Mouse (Mus musculus) MEL-GATA-1-ER (cell line): ENCODE data around the gene Mtg2.
A peak's percentile ranks its signal among the peaks of the same experiment; 100 is the strongest.

Source experiments
- DNase-seq: peaks from one replicate; pipeline ENCODE4 v3.0.0-alpha.2; 2012; ENCODE audit warnings: low read depth; ENCODE audit errors: extremely low read depth

The Mtg2 gene

DNA sequence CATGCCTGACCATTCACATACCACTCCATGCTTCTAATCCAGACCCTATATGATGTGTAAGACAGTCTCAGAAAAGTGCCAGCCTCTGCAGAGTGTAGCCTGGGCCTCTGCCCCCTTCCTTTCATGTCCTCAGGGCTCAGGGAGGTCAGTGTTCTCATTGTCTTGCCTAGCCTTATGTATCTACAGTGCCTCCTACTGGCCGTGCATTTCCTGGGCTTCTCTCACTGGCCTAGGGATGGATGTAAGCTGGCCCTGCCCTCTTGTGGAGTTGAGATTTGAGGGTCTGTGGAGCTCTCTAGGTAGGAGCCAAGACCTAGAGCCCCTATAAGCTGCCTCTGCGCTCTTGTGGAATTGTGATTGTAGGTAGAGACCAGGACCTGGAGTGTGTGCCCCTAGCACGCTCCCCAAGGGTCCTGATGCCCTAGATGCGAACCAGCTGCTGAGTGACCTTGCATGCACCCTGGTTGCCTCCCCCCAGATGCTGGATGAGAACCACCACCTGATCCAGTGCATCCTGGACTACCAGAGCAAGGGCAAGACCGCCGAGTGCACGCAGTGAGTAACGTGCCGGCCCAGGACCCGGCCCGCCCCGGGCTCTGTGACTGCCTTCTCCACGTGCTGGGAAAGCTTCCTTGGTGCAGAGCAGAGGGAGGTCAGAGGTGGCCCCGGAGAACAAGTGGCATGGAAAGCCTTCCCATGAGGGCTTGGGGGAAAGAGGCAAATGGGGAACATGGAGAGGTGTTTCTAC, 18.2 kb upstream of the Mtg2 start:
- DNase-seq: no peak

DNA sequence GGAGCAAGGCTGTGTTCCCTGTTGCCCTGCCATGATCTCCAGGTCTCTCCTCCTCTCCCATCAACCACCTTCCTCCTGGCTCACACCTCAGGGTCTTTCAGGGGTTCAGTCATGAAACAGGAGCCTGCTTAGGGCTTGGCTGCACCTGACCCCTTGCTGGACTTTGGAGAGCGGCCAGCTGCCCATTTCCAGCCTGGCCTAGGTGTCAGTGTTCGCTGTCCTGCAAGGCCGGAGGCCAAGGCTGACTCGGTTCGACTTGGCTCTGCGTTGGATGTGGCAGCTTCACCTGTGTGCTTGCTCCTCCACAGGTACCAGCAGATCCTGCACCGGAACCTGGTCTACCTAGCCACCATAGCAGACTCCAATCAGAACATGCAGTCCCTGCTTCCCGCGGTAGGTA, 17.4 kb upstream of the Mtg2 start:
- no peak for DNase-seq

DNA sequence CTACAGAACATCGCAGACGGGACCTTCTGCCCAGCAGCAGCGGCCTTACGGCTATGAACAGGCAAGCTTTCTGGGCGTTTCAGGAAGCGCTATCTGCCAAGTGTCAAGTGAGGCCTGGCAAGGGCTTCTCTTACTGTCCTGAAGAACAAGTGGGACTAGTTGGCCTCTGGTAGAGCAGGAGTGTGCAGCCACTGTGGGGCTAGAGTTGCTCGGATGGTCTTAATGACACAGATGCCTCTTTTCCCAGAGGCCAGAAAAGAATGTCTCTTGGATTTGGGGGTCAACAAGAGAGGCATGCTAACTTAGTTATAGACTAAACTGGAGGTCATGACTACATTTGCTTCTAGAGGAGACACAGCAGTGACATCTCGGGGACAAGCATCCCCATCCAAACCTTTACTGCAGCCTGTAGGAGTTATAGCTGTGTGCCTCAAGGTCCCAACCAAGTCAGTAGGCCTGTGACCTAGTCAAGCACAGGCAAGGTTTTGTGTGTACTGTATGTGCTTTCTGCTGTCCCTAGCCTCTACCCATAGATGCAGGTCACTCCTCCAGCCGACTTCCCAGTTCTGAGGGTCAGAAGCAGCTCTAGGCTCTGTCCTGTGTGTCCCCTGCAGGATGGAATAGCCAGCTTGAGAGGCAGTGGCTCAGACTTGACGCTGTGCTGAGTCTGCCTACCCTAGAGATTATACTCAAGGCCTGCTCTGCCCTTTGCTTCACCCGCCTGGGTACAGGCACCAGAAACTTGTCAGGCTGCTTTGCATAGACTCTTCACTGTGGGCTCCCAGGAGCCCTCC, 6.9 kb upstream of the Mtg2 start:
- no peak for DNase-seq

DNA sequence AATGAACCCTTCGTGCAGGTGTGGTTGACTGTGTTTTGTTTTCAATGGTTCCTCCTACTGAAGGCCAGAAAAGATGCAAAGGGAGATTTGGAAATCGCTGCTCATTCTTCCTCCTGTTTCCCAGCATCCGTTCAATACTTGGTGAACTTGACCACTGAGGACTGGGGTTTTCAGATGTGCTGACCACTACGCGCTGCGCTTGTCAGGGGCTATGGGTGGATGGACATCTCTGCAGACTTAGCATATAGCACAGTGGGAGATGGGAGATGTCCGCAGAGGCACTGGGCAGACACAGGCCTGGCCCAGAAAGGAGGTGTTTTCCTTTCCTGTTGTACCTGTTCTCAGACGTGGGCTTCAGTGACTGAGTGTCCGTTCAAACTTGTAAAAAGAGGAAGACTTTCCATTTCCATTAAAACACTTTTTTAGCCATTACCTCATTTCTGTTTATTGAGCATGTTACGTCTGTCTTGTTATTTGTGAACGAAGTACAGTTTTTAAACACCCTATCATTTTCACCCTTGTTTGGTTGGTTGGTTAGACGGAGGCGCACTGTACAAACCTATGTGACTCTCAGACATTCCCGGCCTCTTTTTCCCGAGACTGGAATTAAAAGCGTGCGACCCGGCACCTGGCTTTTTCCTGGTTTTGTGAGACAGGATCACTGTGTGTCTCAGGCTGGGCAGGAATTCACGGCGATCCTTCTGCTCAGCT, 463 bp upstream of the Mtg2 start:
- no peak for DNase-seq

DNA sequence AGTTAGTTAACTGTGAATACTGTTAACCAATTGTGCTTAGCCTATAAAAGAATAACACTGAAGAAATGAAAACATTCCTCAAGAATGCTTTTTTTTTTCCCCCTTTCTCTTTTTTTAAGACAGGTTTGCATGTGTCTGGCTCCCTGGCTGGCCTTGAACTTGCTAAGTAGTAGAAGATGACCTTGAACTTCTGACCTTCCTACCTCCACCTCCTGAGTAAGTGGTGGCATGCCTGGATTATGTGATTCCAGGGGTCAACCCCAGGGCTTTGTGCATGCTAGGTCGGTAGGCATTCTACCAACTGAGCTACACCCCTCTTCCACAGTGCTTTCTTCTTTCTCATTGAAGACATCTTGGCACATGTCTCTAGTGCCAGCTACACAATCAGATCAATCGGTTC, 1.3 kb downstream of the Mtg2 start:
- no peak for DNase-seq

DNA sequence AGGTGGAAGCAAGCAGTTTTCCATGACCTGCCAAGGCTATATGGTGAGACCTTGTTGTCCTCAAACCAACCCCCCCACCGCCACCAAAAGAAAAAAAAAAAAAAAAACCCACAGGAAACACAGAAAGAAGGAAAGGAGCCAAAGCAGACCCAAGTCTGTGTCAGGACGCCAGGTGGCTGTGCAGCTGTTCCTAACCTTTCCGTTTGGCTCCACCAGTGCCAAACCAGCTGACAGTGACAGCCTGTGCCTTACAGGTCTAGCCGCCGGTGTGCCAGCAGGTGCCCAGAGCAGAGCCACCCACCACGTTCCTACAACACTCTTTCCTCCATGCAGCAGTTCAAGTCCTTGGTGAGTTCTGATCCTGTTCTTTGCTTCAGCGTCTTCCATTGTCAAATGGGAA, 2.5 kb downstream of the Mtg2 start:
- no peak for DNase-seq

DNA sequence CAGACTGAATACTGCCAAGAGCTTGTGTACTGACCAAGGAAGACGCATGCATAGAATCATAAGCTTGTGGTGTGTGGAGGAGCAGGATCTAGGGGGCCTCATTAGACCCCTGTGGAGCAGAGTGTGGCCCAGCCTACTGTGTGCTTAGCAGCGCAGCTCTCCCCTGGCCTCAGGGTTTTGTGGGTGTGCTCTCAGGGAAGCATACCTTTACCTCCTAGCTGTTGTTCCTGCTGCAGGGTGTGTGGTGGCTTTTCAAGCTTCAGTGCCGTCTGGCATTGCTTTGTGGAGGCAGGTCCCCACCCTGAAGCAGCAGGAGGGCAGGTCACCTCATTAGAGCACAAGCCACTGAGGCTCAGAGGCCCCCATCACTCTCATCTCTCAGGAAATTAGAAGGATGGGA, 7.2 kb downstream of the Mtg2 start:
- no peak for DNase-seq

DNA sequence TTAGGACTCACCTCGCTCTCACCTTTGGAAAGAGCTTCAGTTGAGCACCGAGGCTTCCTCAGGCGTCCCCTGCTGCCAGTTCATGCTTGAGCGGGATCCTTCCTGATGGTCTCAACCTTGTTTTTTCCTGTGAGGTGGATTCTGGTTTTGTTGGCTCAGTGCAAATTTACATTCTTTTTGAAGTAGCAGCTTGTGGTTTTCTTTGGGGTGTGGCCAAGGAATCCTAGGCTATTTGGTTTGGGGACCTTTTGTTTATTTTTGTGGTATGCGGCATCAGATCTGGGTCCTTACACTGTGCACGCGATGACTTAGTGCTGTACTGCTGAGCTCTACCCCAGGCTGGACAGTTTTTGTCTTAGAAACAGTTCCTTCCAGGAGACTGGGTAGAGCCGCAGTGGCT, 10.3 kb downstream of the Mtg2 start:
- DNase-seq: no peak

DNA sequence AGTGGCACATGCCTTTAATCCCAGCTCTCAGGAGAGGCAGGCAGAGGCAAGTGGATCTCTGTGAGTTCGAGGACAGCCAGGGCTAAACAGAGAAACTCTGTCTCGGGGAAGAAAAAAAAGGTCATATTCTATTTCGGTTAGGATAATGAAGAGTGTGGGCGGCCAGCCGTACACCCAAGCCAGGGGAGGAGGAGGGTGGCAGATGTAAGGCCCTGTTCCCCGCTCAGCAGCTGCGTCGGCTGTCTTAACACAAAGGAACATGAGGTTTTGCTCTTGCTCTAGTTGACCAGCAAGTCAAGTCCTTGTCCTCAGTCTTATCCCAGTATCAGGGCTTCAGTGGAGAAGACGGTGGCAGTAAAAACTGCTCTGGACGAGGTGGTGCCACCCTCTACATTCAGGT, 12.7 kb downstream of the Mtg2 start:
- DNase-seq: no peak

DNA sequence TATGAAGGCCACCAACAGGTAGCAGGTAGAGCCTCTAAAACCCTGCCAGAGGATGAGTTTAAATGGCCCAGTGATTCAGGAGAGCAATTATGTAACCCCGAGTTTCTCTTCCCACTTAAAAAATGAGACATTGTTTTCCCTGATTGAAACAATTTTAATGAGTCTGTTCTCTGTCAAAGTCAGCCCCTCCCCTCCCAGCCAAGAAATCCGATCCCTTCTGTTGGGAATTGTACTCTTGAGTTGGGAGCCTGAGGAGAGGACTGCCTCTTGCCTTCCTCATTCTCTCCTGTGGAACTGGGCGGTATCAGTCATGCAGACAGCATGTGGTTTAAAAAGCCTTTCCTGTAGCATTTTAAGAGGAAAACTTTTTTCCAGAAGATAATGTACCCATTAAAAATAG, 14.2 kb downstream of the Mtg2 start:
- DNase-seq: no peak

DNA sequence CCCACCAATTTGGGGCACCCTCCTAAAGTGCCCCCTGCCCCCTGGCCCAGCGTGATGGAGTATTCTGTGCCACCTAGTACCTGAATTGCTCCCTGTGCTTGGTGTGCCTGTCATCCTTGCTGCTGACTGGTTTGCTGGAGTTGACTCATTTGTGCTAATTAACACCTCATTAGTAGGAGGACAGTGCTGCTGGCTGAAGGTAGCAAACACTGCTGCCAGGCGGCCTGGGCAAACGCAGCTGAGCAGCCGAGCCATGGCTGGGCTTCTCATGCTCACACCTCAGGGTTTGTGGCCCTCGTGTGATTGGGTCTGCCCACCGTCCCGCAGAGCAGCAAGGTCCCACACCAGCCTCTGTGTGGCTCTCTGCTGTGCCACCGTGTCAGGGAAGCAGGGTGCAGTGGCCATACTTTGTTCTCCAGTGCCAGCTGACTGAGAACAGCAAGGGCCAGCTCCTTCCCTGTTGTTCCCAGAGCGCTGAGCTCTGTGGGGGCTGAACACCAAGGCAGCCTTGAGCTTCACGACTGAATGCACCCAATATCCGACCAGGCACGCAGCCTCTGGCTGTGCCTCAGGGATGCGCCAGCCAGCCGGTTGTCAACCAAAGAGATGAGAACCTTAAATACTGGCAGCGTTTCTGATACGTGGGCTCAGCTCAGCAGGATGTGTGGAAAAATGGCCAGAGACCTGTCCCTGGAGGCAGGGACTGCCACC, 15.7 kb downstream of the Mtg2 start:
- DNase-seq: no peak

DNA sequence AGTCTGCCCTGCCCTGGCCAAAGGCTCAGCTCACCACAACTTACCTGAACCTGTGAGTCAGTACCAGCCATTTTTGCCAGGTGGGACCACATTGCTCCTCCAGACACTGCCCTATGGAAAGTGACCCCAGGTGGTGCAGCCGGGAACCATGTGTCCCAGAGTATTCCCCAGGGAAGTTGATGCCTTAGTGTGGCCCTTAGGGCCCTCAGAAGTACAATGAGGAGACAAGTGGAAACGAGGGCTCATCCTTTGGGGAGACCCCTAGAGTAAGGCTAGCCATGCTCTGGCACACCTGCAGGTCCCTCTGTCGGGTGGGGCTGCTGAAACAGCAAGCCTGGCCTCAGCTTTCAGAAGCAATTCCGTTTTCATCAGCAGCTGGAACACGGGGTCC, 16.2 kb downstream of the Mtg2 start:
- no peak for DNase-seq

DNA sequence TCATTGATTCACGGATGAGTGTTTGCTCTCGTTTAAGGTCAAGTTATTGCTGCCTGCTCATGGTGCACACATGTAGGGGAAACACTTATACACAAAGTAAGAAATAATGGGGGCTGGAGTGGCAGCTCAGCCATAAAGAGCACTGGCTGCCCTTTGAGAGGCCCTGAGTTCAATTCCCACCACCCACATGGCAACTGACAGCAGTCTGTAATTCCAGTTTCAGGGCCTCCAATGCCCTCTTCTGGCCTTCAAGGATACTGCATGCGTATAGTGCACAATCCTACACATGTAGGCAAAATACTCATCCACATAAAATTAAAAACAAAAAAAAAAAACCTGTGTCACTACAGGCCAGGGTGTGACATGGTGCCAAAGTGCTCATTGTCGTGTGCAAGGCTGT, 17.1 kb downstream of the Mtg2 start:
- DNase-seq: no peak

DNA sequence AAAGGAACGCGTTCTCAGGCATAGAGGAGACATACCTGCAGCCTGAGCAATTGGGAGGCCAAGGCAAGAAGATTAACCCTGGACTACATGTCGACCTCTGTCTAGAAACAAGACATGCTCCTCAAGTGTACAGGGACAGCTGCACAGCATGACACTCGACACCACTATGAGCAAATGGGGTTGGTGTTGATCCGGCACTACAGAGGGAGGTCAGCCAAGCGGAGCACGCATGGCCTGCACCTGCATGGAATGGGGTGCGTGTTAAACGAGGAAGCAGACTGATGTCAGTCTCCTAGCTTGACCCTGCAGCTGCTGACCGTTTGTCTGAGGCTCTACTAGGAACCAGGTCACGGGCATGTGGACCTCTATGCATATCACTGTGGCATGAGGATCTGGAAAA, 19.9 kb downstream of the Mtg2 start:
- no peak for DNase-seq

DNA sequence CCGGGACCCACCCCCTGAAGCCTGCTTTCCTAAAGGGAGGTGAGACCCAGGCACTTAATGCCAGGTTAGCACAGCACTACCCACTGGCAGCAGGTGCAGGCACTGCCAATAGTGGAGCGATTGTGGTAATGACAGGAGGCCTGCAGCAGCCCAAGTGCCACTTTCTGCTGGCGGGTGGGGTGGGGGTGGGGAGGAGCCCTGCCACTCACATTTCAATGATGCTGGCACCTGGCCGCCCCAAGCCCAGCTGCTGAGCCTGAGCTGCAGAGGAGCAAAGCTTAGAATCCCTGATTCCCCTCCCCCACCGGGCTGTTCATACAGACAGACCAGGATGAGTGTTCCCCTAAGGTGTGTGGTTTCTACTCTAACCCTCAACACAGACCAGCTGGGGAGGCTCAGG, 25.3 kb downstream of the Mtg2 start:
- no peak for DNase-seq

DNA sequence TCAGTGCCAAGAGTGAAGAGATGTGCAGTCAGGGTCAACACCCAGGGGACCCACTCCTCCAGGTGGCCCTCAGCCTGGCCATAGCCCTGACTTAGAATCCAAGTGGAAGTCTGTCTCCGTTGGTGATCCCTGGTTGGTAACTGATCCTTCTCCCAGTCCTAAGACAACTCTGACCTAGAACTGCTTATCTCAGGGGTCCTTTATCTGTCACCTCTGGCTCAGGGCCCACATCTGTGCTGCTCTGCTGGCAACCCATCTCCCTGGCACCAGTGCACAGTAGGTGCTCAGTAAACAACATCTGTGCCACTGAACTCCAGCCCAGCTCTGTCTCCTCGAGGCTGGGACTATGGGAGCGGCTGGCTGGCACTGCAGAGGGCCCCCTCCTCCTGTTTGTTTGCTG, 27.2 kb downstream of the Mtg2 start:
- no peak for DNase-seq

DNA sequence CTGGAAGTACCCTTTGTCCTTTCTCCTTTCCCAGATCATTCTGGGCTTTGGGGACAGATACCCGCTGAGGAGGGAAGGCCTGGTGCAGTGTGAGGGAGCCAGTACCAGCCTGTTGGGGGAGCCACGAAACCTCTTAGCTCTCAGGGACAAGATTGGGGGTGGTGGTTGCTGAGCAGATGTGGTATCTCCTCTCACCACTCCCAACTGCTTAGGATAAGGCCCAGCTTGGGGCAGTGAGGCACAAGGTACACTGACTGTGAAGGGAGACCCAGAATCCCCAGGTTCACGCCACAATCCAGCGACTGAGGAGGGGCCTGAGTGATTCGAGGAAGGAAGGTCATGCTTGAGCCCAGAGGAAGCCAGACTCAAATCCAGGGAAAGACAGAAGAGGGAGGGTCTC, 27.8 kb downstream of the Mtg2 start:
- peak; percentile 29 for DNase-seq

DNA sequence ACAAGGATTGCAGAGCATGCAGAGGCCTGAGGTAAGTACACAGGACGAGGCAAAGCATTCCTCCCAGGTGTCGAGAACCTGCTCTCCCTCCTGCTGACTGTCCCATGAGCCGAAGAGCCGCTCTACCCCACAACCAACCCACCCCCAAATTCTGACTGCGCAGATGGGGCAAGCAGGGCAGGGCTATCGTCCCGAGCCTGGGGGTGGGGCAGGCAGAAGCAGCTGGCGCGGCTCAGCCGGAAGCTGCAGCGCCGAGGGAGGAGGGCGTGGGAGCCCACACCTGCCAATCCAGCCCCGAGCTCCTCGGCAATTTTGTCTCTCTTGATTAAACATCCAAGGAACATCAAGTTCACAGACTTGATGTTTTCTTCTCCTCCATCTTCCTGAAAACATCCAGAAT, 29.1 kb downstream of the Mtg2 start:
- DNase-seq: no peak

DNA sequence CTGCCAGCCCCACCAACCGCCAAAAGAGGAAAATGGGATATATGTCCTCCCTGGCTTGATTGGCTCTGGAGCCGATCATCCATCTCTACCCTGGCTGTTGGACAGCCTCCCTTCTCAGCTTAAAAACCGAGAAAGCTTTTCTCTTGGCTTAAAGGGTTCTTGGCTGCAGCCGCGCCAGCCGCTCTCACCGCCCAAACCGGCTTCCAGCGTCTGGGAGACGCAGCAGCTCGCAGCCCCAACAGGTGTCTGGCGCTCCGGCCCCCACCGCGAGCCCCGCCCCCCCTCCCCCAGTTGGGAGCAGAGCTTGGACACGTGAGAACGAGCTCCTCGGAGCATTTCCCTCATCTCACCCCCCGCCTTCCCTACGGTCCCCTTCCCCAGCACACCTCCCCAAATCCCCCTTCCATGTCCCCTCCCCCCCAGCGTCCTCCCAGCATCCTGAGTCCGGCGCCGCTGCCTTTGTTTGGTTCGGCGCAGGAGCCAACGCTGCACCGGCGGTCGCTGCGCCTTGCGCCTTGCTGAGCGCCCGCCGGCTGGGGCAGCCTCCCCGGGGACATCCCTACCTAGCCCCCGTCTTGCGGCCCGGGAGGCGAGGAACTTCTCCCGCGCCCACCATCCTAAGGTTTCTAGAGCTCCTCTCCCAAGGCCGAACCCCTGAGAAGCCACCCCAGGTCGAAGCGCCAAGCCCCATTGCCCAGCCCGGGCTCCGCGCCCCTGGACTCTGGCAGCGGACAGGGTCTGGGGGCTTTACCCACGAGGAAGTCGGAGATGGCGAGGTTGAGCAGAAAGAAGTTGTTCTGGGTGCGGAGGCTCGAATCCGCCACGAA, 33.0 kb downstream of the Mtg2 start:
- DNase-seq: no peak

DNA sequence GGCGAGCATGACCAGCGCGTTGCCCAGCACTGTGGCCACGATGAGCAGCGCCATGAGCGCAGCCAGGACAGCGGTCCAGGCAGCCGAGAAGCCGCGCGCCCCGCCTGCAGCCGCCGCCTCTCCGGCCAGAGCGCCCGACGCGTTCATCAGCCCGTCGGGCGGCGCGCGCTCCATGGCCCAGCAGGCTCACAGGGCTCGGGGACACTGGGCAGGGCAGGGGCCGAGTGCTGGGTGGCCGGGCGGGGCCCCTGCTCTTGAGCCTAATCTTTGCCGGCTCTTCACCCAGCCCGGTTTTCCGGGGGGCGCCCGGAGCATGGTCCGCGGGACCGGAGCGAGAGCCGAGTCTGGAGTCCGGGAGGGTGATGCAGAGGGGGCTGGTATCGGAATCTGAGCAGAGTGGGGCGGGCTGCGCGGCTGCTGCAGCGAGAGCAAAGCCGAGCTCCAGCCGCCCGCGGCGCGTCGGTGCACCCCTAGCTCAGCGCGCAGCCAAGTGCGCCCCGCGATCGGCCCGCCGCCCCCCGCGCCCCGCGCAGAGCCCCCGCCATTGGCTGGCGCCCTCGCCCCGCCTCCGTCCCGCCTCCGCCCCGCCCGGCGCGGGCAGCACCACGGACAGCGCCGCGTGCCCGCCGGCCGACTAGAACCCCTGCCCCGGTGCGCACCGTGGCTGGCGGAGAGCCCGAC, 33.7 kb downstream of the Mtg2 start, which contains the start of gene Hrh3:
Gene Hrh3 (minus strand): TSS at position 511 of the 681 bp plus-strand sequence.
- DNase-seq: no peak
